Mouse (Mus musculus) bone marrow, adult 2 months (tissue): Measurements from ENCODE around the gene Krt27. TPM values are rescaled to one million over a fixed set of nuclear protein-coding genes. Genes with fewer than 3 reads are reported as not detected.

Source experiments
- H3K27ac ChIP-seq: fragments of 200-500 bp; 2 replicates; pipeline ENCODE4 v1.5.1; 2012; ENCODE audit warnings: low read depth, mild to moderate bottlenecking, control low read depth, inconsistent platforms, low read length; ENCODE audit not compliant: control insufficient read depth, poor library complexity, insufficient read depth
- H3K4me1 ChIP-seq: fragments of 200-500 bp; 2 replicates; pipeline ENCODE4 v1.6.1; 2011; ENCODE audit warnings: low read length; ENCODE audit not compliant: control insufficient read depth, insufficient read depth
- H3K4me3 ChIP-seq: fragments of 200-500 bp; replicated peaks from 2 replicates; pipeline ENCODE3; 2011; ENCODE audit warnings: mild to moderate bottlenecking, low read depth, low read length, control low read depth; ENCODE audit not compliant: control insufficient read depth
- CTCF ChIP-seq: fragments of 200-500 bp; IDR thresholded peaks from 2 replicates; pipeline ENCODE4 v1.5.1; 2011; ENCODE audit warnings: low read length, control low read depth; ENCODE audit not compliant: control insufficient read depth, insufficient read depth
- POLR2A ChIP-seq: fragments of 200-500 bp; IDR thresholded peaks from 2 replicates; pipeline ENCODE4 v1.6.1; 2011; ENCODE audit warnings: low read depth, mild to moderate bottlenecking, control low read depth, low read length, borderline replicate concordance; ENCODE audit not compliant: control insufficient read depth
- WGBS: fragments of 180-500 bp; shearing (Covaris S2); methylation state at CpG from one replicate; pipeline ENCODE4 v1.1.7; 2018; 5-methylcytosine and 5-hydroxymethylcytosine counted together
- polyA plus RNA-seq: library from polyadenylated mRNA; stranded (reverse); fragments of >200 nt; gene quantifications from 2 replicates; pipeline ENCODE4 v1.2.4, GENCODE M21; 2011; ENCODE audit warnings: low replicate concordance; ENCODE audit not compliant: missing spikeins, insufficient read depth, insufficient read length

The Krt27 gene
- polyA plus RNA-seq, result 2.6 TPM in 1 of 2 replicates, not detected in the other

DNA sequence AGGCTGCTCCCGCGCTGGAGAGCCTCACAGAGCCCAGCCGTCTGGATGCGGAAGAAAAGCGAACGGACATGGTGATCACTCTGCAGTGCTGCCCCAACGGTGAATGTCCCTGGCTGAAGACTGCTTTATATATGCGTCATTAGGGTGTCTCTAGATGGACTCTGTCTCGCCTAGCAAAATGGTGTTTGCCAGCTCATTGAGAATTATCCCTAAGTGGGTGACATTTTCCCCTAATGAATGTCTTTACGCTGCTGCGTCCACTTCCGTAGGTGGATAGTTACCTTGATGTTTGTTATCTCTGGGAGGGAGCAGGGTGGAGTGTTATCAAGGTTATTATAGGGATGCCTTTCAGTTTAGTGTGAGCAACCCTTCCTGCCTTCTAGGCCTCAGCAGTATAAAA lies at the start of gene Krt27:
Krt27 (minus strand) TSS at position 101 of the 400 bp plus-strand sequence.
- Histone ChIP-seq H3K4me3 (no peak within 1 kb of the TSS), H3K27ac (no peak within 1 kb of the TSS), H3K4me1 (no peaks in the 10 kb centered on the region)
- TF ChIP-seq CTCF, result no peak
- no peak for TF ChIP-seq POLR2A
- 77% methylated on average over 12 of the region's 12 CpGs for WGBS

DNA sequence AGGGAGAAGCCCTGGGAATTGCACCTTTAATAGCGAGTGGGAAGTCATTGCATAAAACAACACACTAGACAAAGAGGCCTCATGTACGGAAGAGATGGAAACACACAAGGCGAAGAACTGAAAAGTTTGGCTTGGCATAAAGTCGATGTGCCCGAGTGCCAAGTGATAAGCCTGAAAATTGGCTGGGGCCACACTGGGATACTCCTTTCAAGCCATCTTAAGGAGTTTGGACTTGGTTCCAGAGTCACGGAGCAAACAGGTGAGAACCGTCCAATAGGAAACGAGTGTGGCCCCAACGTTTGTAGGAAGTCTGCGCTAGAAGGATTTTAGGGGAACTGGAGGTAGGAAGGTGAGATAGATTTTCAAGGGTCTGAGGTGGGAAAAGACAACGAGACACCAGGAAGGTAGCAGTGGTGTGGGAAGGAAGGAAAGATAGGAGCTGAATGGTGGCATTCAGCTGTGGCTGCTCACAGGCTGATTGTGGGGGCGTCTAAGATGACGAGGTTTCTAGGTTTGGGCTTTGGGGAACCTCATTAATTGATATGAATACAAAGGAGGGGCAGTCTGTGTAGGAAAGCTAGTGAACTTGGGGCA lies 49.1 kb upstream of the Krt27 start:
- no peak for TF ChIP-seq CTCF
- TF ChIP-seq POLR2A, result no peak
- 76% methylated on average over 13 of the region's 13 CpGs for WGBS
- no peaks in the 10 kb centered on the region for H3K4me1 ChIP-seq
- H3K27ac ChIP-seq, result no peak overlapping the region
- no peak overlapping the region for H3K4me3 ChIP-seq

DNA sequence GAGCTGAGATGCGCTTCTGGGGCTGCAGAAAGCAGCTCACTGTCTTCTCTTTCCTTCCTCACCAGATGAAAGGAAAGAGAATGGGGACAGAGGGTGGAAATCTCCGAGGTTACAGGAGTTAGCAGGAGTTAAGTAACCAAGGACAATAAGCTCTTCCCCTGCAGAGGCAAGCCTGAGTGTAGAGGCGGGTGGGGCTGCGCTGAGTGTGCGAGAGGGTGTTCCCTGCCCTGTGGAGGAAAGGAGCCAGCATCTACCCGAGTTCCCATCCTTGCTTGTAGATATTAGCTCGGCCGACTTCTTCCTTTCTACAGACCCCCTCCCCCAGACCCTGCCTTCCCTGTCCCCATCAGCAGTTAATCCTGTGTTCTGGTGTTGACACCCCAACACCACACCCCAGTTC lies 47.9 kb upstream of the Krt27 start:
- no peak overlapping the region for H3K4me3 ChIP-seq
- WGBS, result 53% methylated on average over 8 of the region's 8 CpGs
- no peaks in the 10 kb centered on the region for H3K4me1 ChIP-seq
- H3K27ac ChIP-seq, result no peak overlapping the region
- TF ChIP-seq CTCF (no peak), POLR2A (no peak)

DNA sequence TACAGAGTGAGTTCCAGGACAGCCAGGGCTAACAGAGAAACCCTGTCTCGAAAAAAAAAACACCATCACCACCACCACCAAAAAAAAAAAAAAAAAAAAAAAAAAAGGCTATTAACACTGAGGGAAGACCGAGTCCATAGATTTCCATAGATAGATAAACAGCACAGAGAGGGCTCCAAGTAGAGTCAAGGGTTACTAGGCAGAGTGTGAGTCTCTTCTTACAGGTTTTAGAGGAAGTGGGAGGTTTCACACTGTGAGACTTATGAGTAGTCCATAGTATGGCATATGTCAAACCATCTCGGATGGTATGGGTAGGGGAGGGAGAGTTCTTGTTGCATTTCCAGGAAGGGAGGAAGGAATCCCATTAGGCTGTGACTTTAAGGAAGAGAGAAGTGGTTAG lies 47.2 kb upstream of the Krt27 start:
- no peak overlapping the region for H3K27ac ChIP-seq
- TF ChIP-seq POLR2A (no peak), CTCF (no peak)
- WGBS, result 49% methylated on average over 3 of the region's 3 CpGs
- H3K4me3 ChIP-seq, result no peak overlapping the region
- no peaks in the 10 kb centered on the region for H3K4me1 ChIP-seq

DNA sequence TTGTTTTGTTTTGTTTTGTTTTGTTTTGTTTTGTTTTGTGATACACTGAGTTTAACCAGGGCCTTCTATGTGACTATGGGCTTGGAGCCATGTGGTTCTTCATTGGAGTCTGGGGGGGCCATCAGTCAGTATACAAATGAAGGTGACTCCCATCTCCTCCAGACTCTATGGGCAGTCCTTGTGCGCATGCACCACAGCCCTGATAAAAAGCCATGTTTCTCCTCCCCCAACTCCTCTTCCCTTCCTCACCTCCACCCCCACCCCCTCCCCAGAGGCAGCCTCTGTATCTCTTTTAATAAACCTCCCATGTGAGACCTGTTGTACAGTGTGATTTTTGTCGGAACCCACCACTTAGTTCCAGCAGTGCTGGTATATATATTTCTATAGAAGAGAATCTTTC lies 45.8 kb upstream of the Krt27 start:
- no peak overlapping the region for H3K27ac ChIP-seq
- WGBS, result 84% methylated on average over 2 of the region's 2 CpGs
- no peak overlapping the region for H3K4me3 ChIP-seq
- H3K4me1 ChIP-seq, result no peaks in the 10 kb centered on the region
- TF ChIP-seq CTCF, result no peak
- no peak for TF ChIP-seq POLR2A

DNA sequence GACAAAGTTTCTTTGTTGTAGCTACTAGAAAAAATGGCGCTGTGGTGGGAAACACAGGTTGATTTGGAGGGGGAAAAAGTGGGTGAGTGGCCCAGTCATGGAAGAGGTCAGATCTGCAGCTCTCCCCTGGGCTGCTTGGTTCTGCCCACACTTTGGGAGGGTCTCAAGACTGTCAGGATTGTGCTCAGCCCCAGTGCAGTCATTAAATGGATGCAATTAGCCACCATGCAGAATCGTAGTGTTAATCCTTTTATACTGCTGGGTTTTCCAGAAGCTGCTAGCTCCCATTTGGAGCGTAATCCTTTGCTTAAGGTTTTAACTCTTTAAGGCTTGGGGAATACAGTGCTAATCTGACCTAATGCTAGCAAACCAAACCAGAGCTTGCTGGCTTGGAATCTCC lies 45.1 kb upstream of the Krt27 start:
- TF ChIP-seq POLR2A, result no peak
- TF ChIP-seq CTCF, result no peak
- Histone ChIP-seq H3K27ac (no peak overlapping the region), H3K4me1 (no peaks in the 10 kb centered on the region), H3K4me3 (no peak overlapping the region)
- 49% methylated on average over 3 of the region's 3 CpGs for WGBS

DNA sequence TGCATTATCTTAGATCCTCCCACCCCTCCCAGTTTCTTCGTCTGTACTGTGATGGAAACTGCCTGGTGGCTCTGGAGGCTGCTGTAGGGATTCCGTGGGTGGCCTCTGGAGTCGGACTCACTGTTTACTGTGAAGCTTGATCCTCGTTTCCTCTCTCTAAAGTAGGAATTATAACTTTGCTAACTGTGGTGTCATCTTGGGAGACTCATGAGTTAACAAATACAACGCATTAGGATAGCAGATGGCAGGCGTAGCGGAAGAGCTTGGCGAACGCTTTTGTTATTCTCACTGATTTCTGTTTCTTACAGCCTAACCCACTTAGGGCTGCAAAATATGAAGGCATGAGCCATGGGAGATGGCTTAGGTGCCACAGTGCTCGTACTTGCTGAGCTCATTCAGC lies 41.6 kb upstream of the Krt27 start:
- Histone ChIP-seq H3K4me3 (no peak overlapping the region), H3K4me1 (no peaks in the 10 kb centered on the region), H3K27ac (no peak overlapping the region)
- TF ChIP-seq POLR2A, result no peak
- TF ChIP-seq CTCF, result no peak
- 77% methylated on average over 10 of the region's 10 CpGs for WGBS

DNA sequence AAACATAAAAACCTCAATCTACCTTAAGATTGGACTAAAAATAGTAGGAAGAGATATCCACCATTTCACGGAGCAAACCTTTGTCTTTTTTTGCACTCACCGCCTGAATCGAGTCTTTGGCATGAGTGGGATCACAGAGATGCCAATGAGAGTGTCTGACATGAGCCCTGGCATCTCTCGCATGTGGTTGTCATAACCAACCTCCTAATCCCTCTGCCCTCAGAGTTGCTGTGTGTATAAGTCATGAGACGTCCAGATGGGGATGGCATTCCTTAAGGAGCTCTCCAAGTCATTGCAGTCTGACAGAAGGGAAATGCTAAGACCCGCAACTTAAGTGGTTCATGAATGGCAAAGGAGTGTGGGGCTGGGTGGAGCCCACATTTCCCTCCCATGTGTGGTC lies 40.5 kb upstream of the Krt27 start:
- H3K4me3 ChIP-seq, result no peak overlapping the region
- TF ChIP-seq POLR2A (no peak), CTCF (no peak)
- no peak overlapping the region for H3K27ac ChIP-seq
- H3K4me1 ChIP-seq, result no peaks in the 10 kb centered on the region
- WGBS, result 74% methylated on average over 6 of the region's 6 CpGs

DNA sequence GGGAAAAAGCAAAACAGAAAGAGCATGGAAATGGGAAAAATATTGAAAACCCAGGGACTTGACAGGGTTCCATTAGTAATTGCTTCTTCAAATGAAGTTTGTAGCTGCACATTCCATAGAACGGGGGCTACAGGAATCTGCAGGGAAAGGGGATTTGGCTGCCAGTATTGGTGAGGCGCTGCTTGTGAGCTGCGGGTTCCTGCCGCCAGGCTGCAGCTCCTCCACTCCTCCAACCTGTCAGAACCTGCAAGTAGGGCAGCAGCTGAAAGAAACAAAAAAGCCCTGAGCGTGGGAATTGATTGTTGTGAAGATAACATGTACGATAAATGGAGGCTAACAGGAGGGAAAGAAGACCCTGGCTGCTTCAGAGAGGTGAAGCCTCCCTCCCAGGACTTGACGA lies 40.0 kb upstream of the Krt27 start:
- 70% methylated on average over 7 of the region's 7 CpGs for WGBS
- Histone ChIP-seq H3K4me1 (no peaks in the 10 kb centered on the region), H3K4me3 (no peak overlapping the region), H3K27ac (no peak overlapping the region)
- TF ChIP-seq CTCF (no peak), POLR2A (no peak)
